Mouse (Mus musculus): ENCODE data around the gene Myo9b. TPM values are rescaled to one million over a fixed set of nuclear protein-coding genes. Genes with fewer than 3 reads are reported as not detected.

Myo9b gene
- polyA plus RNA-seq, 1 experiment = 63.5 TPM

DNA sequence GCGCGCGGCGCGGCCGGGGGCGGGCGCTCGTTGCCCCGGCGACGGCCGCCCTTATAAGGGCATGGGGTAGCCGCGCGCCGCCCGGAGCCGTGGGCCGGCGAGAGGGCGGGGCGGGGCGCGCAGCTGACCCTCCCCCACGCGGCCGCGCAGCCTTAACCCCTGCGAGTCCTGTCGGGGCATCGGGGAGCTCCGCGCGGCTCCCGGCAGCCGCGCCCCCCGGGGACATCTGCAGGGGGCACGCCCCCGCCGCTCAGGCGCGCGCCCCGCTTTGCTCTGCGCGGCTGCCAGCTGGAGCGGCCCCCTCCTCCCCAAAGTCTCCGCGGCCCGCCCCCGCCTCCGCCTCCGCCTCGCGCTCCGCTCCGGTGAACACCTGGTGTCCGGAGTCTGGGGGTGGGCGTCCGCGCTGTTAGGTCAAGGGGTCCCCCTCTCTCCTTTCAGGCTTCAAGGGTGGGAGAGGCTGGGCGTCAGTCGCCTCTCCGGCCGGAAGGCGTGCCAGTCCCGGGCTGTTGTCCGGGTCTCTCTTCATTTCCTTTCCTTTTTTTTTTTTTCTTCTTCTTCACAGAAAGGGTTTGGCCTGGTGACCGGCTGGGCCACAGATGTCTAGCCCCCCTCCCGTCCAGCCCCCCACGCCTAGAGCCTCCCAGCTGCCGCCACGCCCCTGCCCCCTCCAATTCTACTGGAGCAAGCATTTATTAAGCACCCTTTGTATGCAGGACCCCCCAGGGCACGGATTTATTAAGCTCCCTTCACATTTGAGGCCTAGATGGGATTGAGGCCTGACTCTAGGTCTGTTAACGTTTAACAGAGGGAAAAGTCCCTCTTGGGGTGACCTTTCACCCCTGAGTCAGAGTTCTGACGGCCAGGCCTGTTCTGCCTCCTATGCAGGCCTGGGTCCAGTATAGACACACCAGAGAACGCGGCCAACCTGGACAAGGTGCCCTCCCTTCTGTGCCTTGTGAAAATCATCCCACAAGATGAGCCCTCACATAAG, 109.8 kb downstream of the Myo9b start:
- Histone ChIP-seq H3K4me1 (peaks cover 31% of the 10 kb centered on the region), H3K36me3 (replicated peaks; ENCODE audit: low read length) (peaks cover 10% of the 10 kb centered on the region), H3K9me3 (no peaks in the 10 kb centered on the region), H3K27me3 (replicated peaks) (peaks cover 54% of the 10 kb centered on the region), H3K4me3 (replicated peaks) (peak overlapping the region; percentile 94)
- TF ChIP-seq GATA1 (IDR thresholded peaks at IDR 0.05; ENCODE audit: borderline replicate concordance, low read length) (no peak), FLI1 (IDR thresholded peaks at IDR 0.05; ENCODE audit: low read length) (no peak)

DNA sequence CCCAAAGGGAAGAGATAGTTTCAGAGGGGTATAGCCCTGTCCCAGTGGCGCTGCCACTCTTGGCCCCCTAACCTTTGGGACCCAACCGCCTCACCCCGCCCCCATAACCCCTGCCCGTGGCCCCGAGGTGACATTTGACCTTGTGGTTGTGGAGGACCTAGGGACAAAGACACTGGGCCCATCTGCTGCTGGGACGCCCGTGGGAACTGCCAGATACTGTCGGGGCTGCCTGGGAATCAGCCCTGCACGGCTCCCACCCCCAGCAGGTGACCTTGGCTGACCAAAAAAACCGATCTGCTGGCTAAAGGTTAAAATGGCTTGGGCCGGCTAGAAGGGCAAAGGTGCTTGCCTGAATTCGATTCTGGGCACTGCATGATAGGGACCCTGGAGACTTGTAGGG, 110.9 kb downstream of the Myo9b start:
- Histone ChIP-seq H3K36me3 (replicated peaks; ENCODE audit: low read length) (no peaks in the 10 kb centered on the region), H3K4me3 (replicated peaks) (no peak overlapping the region), H3K27me3 (replicated peaks) (peaks cover 50% of the 10 kb centered on the region), H3K4me1 (peaks cover 38% of the 10 kb centered on the region), H3K9me3 (no peaks in the 10 kb centered on the region)
- TF ChIP-seq GATA1 (IDR thresholded peaks at IDR 0.05; ENCODE audit: borderline replicate concordance, low read length) = no peak
- TF ChIP-seq FLI1 (IDR thresholded peaks at IDR 0.05; ENCODE audit: low read length) = no peak

DNA sequence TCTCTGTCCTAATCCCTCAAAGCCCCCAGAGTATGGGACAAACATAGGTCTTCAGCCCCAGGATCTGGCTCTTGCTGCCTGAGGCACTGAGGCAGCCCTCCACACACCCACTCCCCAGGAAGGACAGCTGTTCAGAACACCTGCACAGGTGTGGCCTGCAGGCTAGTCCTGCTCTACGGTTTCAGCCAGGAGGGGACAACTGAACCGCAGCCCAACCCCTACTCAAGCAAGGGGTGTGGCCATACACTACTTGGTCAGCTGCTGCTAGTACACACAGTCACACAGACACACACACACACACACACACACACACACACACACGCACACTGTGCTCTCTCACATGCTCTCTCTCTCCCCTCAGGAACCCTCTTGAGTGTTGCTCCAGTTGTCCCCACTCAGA, 111.3 kb downstream of the Myo9b start:
- Histone ChIP-seq H3K27me3 (replicated peaks) (peaks cover 51% of the 10 kb centered on the region), H3K36me3 (replicated peaks; ENCODE audit: low read length) (no peaks in the 10 kb centered on the region), H3K9me3 (no peaks in the 10 kb centered on the region), H3K4me1 (peaks cover 41% of the 10 kb centered on the region), H3K4me3 (replicated peaks) (no peak overlapping the region)
- TF ChIP-seq GATA1 (IDR thresholded peaks at IDR 0.05; ENCODE audit: borderline replicate concordance, low read length) (no peak), FLI1 (IDR thresholded peaks at IDR 0.05; ENCODE audit: low read length) (no peak)

DNA sequence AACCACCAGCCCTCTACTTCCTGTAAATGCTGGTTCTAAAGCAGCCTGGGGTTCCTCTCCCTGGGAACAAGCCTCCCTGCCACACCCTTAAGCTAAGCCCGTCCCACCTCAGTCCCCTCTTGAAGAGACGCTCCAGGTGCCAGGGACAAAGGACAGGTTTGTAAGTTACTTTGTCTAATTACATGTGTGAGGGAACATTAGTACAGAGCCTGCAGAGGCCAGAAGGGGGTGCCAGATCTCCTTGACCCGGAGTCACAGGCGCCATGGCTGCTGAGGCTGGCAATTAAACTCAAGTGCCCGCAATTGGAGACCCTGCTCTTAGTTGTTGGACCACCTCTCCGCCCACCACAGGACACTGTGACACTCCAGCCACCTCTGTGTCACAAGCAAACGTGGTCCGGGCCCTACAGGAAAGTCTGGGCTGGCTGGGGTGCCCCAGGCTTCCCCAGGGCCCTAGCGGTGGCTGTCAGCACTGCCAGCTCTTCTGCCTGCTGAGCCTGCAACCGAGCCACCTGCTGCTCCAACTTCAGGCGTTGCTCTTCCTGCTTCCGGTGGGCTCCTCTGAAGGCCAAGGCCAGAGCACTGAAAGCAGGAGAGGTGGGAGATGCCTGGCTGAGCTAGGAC, 112.8 kb downstream of the Myo9b start:
- Histone ChIP-seq H3K4me3 (replicated peaks) (no peak overlapping the region), H3K4me1 (peaks cover 29% of the 10 kb centered on the region), H3K36me3 (replicated peaks; ENCODE audit: low read length) (no peaks in the 10 kb centered on the region), H3K27me3 (replicated peaks) (peaks cover 43% of the 10 kb centered on the region), H3K9me3 (0 out of 2 replicates have a peak, but pooled peaks cover 4% of the 10 kb centered on the region)
- TF ChIP-seq FLI1 (IDR thresholded peaks at IDR 0.05; ENCODE audit: low read length) (no peak), GATA1 (IDR thresholded peaks at IDR 0.05; ENCODE audit: borderline replicate concordance, low read length) (no peak)

DNA sequence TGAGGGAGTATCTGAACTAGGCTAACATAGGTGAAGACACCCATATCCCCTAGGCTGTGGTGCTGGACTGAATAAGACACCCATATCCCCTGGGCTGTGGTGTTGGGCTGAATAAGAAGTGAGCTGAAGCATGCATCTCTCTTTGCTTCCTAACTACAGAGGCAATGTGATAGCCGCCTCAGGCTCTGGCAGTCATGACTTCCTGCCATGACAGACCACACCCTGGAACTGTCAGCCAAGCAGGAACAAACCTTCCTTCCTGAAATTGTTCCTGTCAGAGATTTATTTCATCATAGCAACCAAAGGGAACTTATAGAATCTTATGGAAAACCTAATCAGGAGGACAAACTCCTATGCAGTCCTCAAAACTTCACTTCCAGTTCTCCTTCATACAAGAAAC, 115.8 kb downstream of the Myo9b start:
- H3K9me3 ChIP-seq = peaks cover 4% of the 10 kb centered on the region; the same call in 1 of the 2 replicates
- H3K36me3 ChIP-seq (replicated peaks; ENCODE audit: low read length) = no peaks in the 10 kb centered on the region
- H3K4me1 ChIP-seq = peaks cover 16% of the 10 kb centered on the region
- H3K4me3 ChIP-seq (replicated peaks) = no peak overlapping the region
- no peak for TF ChIP-seq FLI1 (IDR thresholded peaks at IDR 0.05; ENCODE audit: low read length)
- no peak for TF ChIP-seq GATA1 (IDR thresholded peaks at IDR 0.05; ENCODE audit: borderline replicate concordance, low read length)
- peaks cover 29% of the 10 kb centered on the region for H3K27me3 ChIP-seq (replicated peaks)

DNA sequence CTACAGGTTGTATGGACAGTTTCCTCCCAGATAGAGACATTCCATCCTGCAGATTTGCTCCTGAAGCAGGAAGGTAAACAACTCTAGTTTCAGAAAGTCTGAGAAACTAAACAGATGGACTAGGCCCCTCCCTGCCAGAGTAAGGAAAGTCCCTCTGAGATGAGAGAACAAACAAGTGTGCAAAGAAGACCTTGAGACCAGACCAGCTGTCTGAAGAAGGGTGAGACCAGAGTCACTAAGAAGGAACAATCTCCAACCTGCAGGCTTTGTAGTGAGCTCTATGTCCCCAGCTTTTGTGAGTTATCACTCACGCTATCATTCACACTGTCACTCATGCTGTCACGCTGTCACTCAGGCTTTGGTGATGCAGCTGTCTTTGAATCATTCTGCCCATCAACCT, 119.2 kb downstream of the Myo9b start:
- peaks cover 41% of the 10 kb centered on the region for H3K4me1 ChIP-seq
- TF ChIP-seq GATA1 (IDR thresholded peaks at IDR 0.05; ENCODE audit: borderline replicate concordance, low read length) (no peak), FLI1 (IDR thresholded peaks at IDR 0.05; ENCODE audit: low read length) (no peak)
- H3K36me3 ChIP-seq (replicated peaks; ENCODE audit: low read length) = no peaks in the 10 kb centered on the region
- H3K9me3 ChIP-seq = peaks cover 9% of the 10 kb centered on the region; the same call in 1 of the 2 replicates
- H3K4me3 ChIP-seq (replicated peaks) = no peak overlapping the region
- H3K27me3 ChIP-seq (replicated peaks) = peaks cover 23% of the 10 kb centered on the region

DNA sequence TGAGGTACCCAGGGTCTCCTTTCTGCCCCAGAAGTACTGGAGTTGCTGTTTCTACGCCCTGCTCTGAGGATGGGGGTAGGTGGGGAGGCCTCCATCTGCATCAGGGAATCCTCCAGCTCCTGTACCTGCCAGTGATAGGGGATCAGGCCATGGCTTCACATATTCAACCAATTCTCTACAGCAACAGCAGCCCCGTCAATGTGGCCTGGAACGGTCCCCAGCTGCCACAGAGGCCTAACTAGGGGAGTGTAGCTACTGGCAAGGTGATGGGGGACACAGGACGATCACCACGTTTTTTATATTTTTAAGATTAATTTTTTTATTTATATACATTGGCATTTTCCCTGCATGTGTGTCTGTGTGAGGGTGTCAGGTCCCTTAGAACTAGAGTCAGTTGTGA, 119.9 kb downstream of the Myo9b start:
- H3K27me3 ChIP-seq (replicated peaks) = peaks cover 19% of the 10 kb centered on the region
- H3K9me3 ChIP-seq = peaks cover 9% of the 10 kb centered on the region; the same call in 1 of the 2 replicates
- H3K36me3 ChIP-seq (replicated peaks; ENCODE audit: low read length) = no peaks in the 10 kb centered on the region
- H3K4me1 ChIP-seq = peaks cover 46% of the 10 kb centered on the region
- no peak overlapping the region for H3K4me3 ChIP-seq (replicated peaks)
- no peak for TF ChIP-seq FLI1 (IDR thresholded peaks at IDR 0.05; ENCODE audit: low read length)
- no peak for TF ChIP-seq GATA1 (IDR thresholded peaks at IDR 0.05; ENCODE audit: borderline replicate concordance, low read length)

DNA sequence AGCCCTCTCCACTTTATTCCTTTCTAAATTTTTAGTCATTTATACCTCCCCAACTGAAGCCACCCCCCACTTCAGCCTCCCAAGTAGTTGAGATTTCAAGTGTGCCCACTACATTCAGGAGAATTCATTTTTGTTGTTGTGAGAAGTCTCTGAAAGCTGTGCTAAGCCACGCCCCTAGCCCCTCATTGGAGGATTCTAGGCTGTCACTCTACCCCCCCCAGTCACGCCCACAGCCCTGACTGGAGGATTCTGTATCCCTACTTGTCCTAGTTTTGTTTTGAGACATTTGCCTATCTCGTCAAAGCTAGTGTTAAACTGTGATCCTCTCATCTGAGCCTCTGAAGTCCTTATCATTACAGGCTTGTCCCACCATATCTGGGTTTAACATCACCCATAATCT, 120.4 kb downstream of the Myo9b start:
- peaks cover 9% of the 10 kb centered on the region; the same call in 1 of the 2 replicates for H3K9me3 ChIP-seq
- no peak overlapping the region for H3K4me3 ChIP-seq (replicated peaks)
- H3K36me3 ChIP-seq (replicated peaks; ENCODE audit: low read length) = peaks cover 4% of the 10 kb centered on the region
- H3K4me1 ChIP-seq = peaks cover 48% of the 10 kb centered on the region
- H3K27me3 ChIP-seq (replicated peaks) = peaks cover 19% of the 10 kb centered on the region
- TF ChIP-seq FLI1 (IDR thresholded peaks at IDR 0.05; ENCODE audit: low read length) (no peak), GATA1 (IDR thresholded peaks at IDR 0.05; ENCODE audit: borderline replicate concordance, low read length) (no peak)

DNA sequence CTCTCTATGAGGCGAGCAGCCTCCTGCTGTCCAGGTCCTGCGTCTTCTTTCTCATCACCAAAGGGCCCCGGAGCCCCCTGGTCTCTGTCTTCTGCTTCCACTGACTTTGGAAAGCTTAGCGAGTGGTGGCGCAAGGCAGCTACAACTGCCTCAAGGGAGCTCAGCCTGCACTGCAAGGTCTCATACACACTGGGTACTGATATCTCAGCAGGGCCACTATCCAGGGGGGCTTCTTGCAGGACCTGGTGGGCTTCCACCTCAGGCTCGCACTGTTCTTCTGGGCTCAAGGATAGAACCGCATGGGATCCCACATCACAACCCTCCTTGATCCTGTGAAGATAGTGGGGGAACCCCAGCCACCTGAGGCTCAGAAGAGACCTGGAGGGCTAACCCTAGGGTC, 122.0 kb downstream of the Myo9b start:
- no peak for TF ChIP-seq FLI1 (IDR thresholded peaks at IDR 0.05; ENCODE audit: low read length)
- no peak for TF ChIP-seq GATA1 (IDR thresholded peaks at IDR 0.05; ENCODE audit: borderline replicate concordance, low read length)
- Histone ChIP-seq H3K9me3 (peaks cover 5% of the 10 kb centered on the region; the same call in 1 of the 2 replicates), H3K27me3 (replicated peaks) (peaks cover 13% of the 10 kb centered on the region), H3K36me3 (replicated peaks; ENCODE audit: low read length) (peaks cover 15% of the 10 kb centered on the region), H3K4me3 (replicated peaks) (no peak overlapping the region), H3K4me1 (peaks cover 40% of the 10 kb centered on the region)

DNA sequence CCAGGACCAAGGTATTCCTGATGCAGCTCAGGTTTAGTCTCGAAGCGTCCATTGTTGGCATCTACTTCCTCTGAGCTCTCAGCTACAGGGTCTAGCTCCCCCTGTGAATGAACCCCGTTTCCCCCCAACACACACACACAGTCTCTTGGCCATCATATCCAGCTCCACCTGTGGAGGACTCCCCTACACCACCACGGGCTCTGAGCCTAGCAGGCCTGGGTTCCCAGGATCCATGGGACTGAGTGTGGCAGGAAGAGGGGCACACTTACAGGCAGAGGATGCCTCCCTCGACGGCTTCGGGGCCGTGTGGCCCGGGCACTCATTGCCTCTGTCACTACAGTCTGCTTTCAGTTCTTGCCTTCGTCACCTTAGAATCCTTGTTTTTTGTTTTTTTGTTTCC, 122.6 kb downstream of the Myo9b start:
- H3K4me1 ChIP-seq = peaks cover 40% of the 10 kb centered on the region
- peaks cover 11% of the 10 kb centered on the region for H3K27me3 ChIP-seq (replicated peaks)
- H3K4me3 ChIP-seq (replicated peaks) = no peak overlapping the region
- TF ChIP-seq FLI1 (IDR thresholded peaks at IDR 0.05; ENCODE audit: low read length) (no peak), GATA1 (IDR thresholded peaks at IDR 0.05; ENCODE audit: borderline replicate concordance, low read length) (no peak)
- peaks cover 5% of the 10 kb centered on the region; the same call in 1 of the 2 replicates for H3K9me3 ChIP-seq
- peaks cover 21% of the 10 kb centered on the region for H3K36me3 ChIP-seq (replicated peaks; ENCODE audit: low read length)

Data from megakaryocyte, embryonic 14.5 days (primary cell).